Mouse (Mus musculus) liver, adult 2 months (tissue): ENCODE results near the gene Ckmt2. TPM values are rescaled to one million over a fixed set of nuclear protein-coding genes. Genes with fewer than 3 reads are reported as not detected.

Experiments
- DNase-seq: peaks from one replicate; pipeline ENCODE4 v3.0.0-alpha.2; 2011; ENCODE audit warnings: low read depth, low spot score; ENCODE audit errors: extremely low read depth
- H3K27ac ChIP-seq: fragments of 200-500 bp; replicated peaks from 2 replicates; pipeline ENCODE4 v1.5.1; 2012; ENCODE audit warnings: low read depth, mild to moderate bottlenecking, control low read depth, inconsistent platforms, low read length; ENCODE audit not compliant: insufficient read depth
- H3K27me3 ChIP-seq: fragments of 200-500 bp; 2 replicates; pipeline ENCODE4 v1.6.1; 2012; ENCODE audit warnings: mild to moderate bottlenecking, moderate library complexity, low read length, inconsistent platforms; ENCODE audit not compliant: control insufficient read depth, insufficient read depth
- H3K36me3 ChIP-seq: fragments of 200-500 bp; 2 replicates; pipeline ENCODE4 v1.6.1; 2012; ENCODE audit warnings: low read length, inconsistent platforms; ENCODE audit not compliant: control insufficient read depth, insufficient read depth
- H3K4me1 ChIP-seq: fragments of 200-500 bp; 2 replicates; pipeline ENCODE4 v1.6.1; 2011; ENCODE audit warnings: low read length; ENCODE audit not compliant: control insufficient read depth, insufficient read depth
- H3K4me3 ChIP-seq: fragments of 200-500 bp; 2 replicates; pipeline ENCODE4 v1.5.1; 2011; ENCODE audit warnings: low read depth, mild to moderate bottlenecking, control low read depth, low read length, moderate library complexity; ENCODE audit not compliant: insufficient read depth
- H3K79me2 ChIP-seq: fragments of 200-500 bp; 2 replicates; pipeline ENCODE4 v1.6.1; 2012; ENCODE audit warnings: inconsistent platforms, mild to moderate bottlenecking, low read length, moderate library complexity; ENCODE audit not compliant: control insufficient read depth, insufficient read depth
- H3K9ac ChIP-seq: fragments of 200-500 bp; 2 replicates; pipeline ENCODE4 v1.6.1; 2012; ENCODE audit warnings: low read depth, mild to moderate bottlenecking, control low read depth, inconsistent platforms, low read length
- CTCF ChIP-seq: fragments of 200-500 bp; IDR thresholded peaks from 2 replicates; pipeline ENCODE4 v1.5.1; 2011; ENCODE audit warnings: low read depth, low read length, control low read depth
- POLR2A ChIP-seq: fragments of 200-500 bp; IDR thresholded peaks from 2 replicates; pipeline ENCODE4 v1.6.1; 2011; ENCODE audit warnings: low read length, control low read depth; ENCODE audit not compliant: insufficient read depth; ENCODE audit errors: extremely low read depth
- WGBS: fragments of 180-500 bp; shearing (Covaris S2); methylation state at CpG from one replicate; pipeline ENCODE4 v1.1.7; 2018; 5-methylcytosine and 5-hydroxymethylcytosine counted together
- polyA plus RNA-seq: library from polyadenylated mRNA; depleted of rRNA; stranded (reverse); fragments of >200 nt; gene quantifications from 2 replicates; pipeline ENCODE4 v1.2.3, GENCODE M21; 2012; rRNA removed
- total RNA-seq: library from RNA; depleted of rRNA; stranded (reverse); fragments of >200 nt; gene quantifications from 2 replicates; pipeline ENCODE4 v1.2.3, GENCODE M21; 2014; rRNA removed

The Ckmt2 gene
- 3.4 TPM in 1 of 2 replicates, not detected in the other for total RNA-seq
- polyA plus RNA-seq, result not detected in 2 replicates

DNA sequence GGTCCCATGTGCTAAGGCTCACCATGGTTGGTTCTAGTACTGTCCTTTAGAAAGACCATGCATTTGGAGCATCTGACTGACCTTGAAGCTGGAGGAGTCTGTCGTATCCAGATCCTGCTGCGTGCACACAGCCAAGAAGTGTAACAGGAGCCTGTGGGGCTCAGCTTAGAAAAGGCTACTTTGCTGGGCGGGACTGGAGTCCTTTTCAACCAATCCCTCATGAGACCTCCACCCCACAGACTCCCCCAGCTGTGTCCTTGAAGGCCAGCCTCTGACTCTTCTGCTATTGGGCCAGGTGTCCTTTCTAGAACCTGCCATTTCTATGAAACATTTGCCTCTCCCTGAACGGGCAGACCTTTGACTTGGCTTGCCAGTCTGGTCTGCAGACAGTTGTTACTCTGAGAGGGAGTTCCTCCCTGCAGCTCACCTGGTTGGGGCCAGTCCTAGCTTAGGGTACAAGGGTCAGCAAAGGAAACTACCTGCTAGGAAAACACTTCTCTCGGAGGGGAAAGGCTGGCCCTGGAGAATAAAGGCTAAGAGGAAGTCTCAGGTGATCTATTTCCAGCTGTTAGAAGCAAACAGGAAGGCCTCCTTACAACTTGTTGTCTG, at the start of gene Ckmt2:
Gene Ckmt2 (minus strand): TSS at position 145 of the 609 bp plus-strand sequence.
- Histone ChIP-seq H3K36me3 (no peaks in the 10 kb centered on the region), H3K79me2 (no peaks in the 10 kb centered on the region), H3K9ac (no peak within 1 kb of the TSS), H3K4me3 (no peak within 1 kb of the TSS), H3K27me3 (no peaks in the 10 kb centered on the region), H3K4me1 (no peaks in the 10 kb centered on the region), H3K27ac (no peak within 1 kb of the TSS)
- WGBS, result 71% methylated on average over 5 of the region's 5 CpGs
- no peak for DNase-seq
- TF ChIP-seq CTCF (no peak), POLR2A (no peak)

DNA sequence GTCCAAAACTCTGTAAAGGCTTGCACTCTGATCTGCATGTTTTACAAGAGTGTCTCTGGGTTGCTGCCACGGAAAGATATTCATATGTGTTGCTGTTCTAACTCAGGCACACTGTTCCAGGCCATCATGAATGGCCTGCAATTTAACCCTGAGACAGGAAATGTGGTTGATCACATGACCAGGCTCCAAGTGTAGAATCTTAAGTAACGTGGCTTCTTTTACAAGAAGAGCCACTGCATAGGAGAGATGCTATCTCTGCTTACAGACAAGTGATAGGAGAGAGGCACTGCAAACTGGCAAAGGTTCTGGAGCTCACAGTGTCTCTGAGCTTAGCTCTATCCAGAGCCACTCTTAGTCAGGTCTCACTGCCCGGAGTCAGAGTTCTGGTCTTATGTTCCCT, 44.3 kb upstream of the Ckmt2 start:
- no peak for TF ChIP-seq CTCF
- TF ChIP-seq POLR2A, result no peak
- Histone ChIP-seq H3K4me3 (no peak overlapping the region), H3K79me2 (no peaks in the 10 kb centered on the region), H3K36me3 (no peaks in the 10 kb centered on the region), H3K9ac (no peak overlapping the region), H3K27ac (no peak overlapping the region), H3K27me3 (no peaks in the 10 kb centered on the region), H3K4me1 (no peaks in the 10 kb centered on the region)
- no peak for DNase-seq
- 75% methylated on average over 3 of the region's 3 CpGs for WGBS

- H3K4me3 ChIP-seq, result no peak overlapping the region
- 89% methylated on average over 5 of the region's 5 CpGs for WGBS
- H3K4me1 ChIP-seq, result no peaks in the 10 kb centered on the region
- TF ChIP-seq POLR2A (no peak), CTCF (no peak)
- H3K27ac ChIP-seq, result no peak overlapping the region
- H3K27me3 ChIP-seq, result no peaks in the 10 kb centered on the region
- no peaks in the 10 kb centered on the region for H3K79me2 ChIP-seq
- no peak for DNase-seq
- H3K9ac ChIP-seq, result no peak overlapping the region
- H3K36me3 ChIP-seq, result no peaks in the 10 kb centered on the region
Observed at GRCm38 (mm10) chr13:91918764-91919163, 42.1 kb upstream of the Ckmt2 start.

- H3K27ac ChIP-seq, result no peak overlapping the region
- H3K79me2 ChIP-seq, result no peaks in the 10 kb centered on the region
- no peak for TF ChIP-seq POLR2A
- TF ChIP-seq CTCF, result no peak
- DNase-seq, result no peak
- H3K27me3 ChIP-seq, result no peaks in the 10 kb centered on the region
- H3K4me3 ChIP-seq, result no peak overlapping the region
- WGBS, result 86% methylated on average over 2 of the region's 2 CpGs
- no peaks in the 10 kb centered on the region for H3K4me1 ChIP-seq
- H3K9ac ChIP-seq, result no peak overlapping the region
- no peaks in the 10 kb centered on the region for H3K36me3 ChIP-seq
Observed at GRCm38 (mm10) chr13:91917835-91918234, 41.1 kb upstream of the Ckmt2 start.

GRCm38 (mm10) chr13:91916308-91916707, 39.6 kb upstream of the Ckmt2 start:
- Histone ChIP-seq H3K27me3 (no peaks in the 10 kb centered on the region), H3K9ac (no peak overlapping the region), H3K36me3 (no peaks in the 10 kb centered on the region), H3K4me3 (no peak overlapping the region), H3K4me1 (no peaks in the 10 kb centered on the region), H3K79me2 (no peaks in the 10 kb centered on the region), H3K27ac (no peak overlapping the region)
- 90% methylated on average over 5 of the region's 5 CpGs for WGBS
- TF ChIP-seq CTCF (no peak), POLR2A (no peak)
- no peak for DNase-seq

DNA sequence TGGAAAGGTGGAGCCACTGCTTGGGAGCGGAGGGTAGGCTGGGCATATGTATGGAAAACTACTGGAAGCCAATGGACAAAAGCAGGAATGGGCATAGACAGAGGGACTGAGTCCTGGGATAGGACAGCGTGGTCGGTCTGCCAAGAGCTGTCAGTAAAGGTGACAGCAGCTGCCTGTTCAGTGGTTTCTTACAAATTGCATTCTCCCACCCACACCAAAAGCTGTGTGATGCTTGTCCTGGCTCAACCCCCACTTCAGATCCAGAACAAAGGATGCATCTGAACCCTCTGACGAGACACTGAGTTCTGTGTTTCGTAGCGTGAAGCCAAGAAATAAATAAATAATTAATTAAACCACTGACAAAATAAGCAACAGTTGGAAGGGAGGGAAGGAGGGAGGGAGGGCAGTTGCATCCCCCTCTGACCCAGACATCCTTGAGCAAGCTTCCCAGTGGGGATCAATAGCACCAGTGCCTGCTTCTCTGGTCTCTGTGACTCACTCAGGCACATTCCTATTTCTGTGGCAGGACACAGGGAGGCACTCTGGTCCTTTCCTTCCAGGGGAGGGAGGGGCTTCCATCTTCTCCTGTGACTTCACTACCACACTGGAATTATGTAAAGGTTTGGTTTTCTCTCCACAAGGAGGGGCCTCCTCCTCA, 39.0 kb upstream of the Ckmt2 start:
- no peak overlapping the region for H3K27ac ChIP-seq
- H3K79me2 ChIP-seq, result no peaks in the 10 kb centered on the region
- no peak overlapping the region for H3K4me3 ChIP-seq
- TF ChIP-seq POLR2A, result no peak
- TF ChIP-seq CTCF, result no peak
- no peak for DNase-seq
- WGBS, result 91% methylated on average over 6 of the region's 6 CpGs
- H3K36me3 ChIP-seq, result no peaks in the 10 kb centered on the region
- no peaks in the 10 kb centered on the region for H3K4me1 ChIP-seq
- H3K9ac ChIP-seq, result no peak overlapping the region
- no peaks in the 10 kb centered on the region for H3K27me3 ChIP-seq
